Mouse (Mus musculus) hematopoietic stem cell, adult 5-6 weeks (primary cell): ENCODE data around the gene Stat3. TPM values are rescaled to one million over a fixed set of nuclear protein-coding genes. Genes with fewer than 3 reads are reported as not detected.

ENCODE experiments used
- ATAC-seq, 2 experiments: fragments of 125-278 bp in 1 of 2; replicated peaks in 1 of 2; 2 replicates each; pipeline ENCODE4 v1.8.0; 2016 to 2017; ENCODE audit warnings: inconsistent platforms in 2 of 2, mild to moderate bottlenecking in 2 of 2, moderate number of reproducible peaks in 2 of 2, low read depth in 1 of 2, moderate TSS enrichment in 1 of 2; ENCODE audit not compliant: low FRiP score in 2 of 2, poor library complexity in 2 of 2, severe bottlenecking in 2 of 2, insufficient read depth in 1 of 2, low TSS enrichment in 1 of 2
- total RNA-seq: library from RNA; stranded (forward); fragments of 172-1452, 232-1000 nt; gene quantifications from 2 replicates; pipeline ENCODE4 v1.2.3, GENCODE M21; 2017

Gene Stat3
- total RNA-seq: 108 and 135 TPM in 2 replicates

DNA sequence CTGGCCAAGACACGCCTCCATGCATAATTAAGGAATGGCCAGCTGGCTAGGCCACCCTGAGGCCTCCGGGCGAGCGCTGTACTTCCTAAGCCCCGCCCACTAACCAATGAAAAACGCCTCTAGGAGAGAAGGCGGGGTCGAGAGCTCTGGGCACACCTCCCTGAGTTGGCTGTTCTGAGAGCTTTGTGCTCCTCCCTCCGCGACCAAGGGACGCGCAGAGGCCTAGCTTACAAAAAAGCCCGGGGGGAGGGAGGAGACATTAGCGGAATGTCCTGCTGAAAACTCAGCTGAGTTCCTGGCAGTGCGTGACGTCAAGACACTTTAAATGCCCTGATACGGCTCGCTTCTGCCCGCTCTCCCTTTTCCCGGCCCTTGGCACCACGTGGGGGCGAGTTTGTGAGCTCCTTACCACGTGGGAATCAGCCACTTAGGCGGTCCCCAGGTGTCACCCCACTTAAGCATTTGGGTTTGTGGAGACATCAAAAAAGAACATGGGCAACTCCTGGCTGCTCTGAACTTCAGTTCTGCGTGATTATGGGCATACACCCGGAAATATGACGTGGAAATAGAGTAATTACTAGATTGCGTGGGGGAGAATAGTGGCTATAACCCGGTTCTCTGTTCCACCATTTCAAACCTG is at the start of gene Stat3:
TSS of gene Stat3 (minus strand) at position 29 of the 640 bp plus-strand sequence.
- peak; percentile 90 for ATAC-seq

DNA sequence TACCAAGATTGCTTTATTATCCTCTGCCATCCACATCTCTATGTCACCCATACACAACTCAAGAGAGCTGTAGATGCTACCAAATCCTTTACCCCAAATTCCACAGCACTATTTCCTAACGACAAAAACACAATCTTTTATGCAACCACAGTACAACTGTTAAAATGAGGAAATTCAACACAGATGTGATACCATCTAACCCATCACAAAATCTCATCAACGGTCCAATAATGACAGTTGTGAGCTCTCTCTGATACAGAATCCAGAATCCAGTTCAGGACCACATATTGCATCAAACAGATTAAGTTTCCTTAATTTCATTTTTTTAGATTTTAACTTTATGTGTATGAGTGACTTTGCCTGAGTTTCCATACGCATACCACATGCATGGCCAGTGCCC is 49.3 kb upstream of the Stat3 start:
- ATAC-seq: no peak

DNA sequence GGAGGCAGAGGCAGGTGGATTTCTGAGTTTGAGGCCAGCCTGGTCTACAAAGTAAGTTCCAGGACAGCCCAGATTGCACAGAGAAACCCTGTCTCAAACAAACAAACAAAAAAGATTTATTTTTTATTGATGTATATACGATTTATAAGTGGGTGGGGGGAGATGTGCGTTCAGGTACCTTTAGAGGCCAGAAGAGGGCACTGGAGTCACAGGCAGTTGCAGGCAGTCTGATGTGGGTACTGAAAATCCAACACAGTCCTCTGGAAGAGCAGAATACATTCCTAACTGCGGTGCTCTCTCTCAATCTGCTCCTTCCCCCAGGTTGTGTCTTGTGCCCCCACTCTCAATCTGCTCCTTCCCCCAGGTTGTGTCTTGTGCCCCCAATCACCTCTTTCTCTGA is 46.3 kb upstream of the Stat3 start:
- no peak for ATAC-seq

DNA sequence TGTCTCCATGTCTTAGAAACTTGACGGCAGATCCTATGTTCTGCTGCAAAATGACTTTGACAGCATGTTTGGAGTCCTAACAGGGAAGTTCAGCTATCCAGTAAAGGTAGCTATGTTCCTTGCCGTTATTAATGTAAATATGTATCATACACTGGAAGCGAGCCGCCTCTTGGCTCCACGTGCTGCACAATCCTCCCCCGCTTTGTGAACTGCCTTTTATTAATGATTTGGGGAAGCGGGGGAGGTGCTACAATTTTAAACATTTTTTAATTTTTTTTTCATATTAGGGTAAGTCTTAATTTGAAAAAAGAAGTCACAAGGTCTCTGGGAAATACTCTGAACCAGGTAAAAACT is 44.4 kb upstream of the Stat3 start:
- 0 out of 4 replicates have a peak, but pooled peaks of 1 of the 2 experiments have one; percentile 5 for ATAC-seq

DNA sequence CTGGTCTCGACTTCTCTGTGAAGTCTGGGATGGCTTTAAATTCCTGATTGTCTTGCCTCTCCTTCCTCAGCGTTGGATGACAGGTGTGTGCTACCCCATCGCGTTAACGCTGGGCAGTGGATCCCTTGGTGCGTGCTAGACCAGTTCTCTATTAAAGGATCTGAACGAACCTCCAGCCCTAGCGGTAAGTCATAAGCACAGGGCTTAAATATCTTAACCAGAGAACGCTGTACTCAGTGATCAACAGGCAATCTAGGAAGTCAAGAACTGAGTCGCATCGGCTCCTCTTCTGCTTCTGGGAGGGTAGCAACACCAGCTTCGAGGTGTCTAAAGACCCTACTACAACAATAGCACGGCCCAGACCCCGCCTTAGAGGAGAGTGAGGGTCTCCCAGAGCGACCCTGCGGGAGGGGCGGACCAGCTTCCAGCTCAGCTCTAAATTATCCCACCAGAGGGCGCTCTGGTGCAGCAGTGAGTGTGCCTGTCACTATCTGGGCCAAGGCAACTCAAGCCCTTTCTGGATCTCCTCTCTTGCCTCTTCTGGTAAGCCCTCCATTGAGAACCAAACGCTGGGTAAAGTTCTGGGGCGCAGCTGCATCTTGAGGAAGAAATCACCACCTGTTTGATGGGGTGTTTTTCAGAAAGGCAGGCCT is 43.9 kb upstream of the Stat3 start:
- ATAC-seq: peak; percentile 85 to 92

DNA sequence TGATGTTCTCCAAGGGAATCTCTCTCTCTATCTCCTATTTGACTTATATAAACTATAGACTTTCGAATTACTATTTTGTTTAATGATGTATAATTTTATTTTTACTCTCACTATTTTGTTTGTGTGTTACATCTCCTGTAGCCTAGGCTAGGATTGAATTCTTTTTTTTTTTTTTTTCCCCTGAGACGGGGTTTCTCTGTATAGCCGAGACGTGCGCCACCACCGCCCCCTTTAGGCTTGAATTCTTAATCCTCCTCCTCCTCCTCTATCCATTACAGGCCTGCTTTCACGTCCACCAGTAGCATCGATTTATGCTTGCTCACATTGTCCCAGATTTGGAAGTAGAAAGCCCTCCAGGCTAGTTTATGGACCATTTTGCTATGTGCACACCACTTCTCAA is 42.7 kb upstream of the Stat3 start:
- no peak for ATAC-seq

DNA sequence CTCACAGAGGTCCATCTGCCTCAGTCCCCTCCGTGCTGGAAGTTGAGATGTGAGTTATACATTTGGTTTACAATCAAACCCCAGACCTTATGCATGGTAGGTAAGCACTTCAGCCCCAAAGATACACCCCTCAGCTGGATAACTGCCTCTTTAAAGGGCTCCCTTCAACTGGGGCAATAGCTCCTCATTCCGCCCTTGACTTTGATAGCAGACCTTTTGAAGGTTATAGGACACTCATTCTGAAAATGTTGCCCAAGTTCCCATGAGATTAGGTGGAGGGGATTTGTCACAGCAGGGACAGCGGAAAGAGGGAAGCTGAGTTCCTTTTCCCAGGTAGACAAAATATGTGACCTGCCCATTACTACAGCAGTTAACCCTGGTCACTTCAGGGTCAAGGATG is 41.9 kb upstream of the Stat3 start:
- no peak for ATAC-seq

DNA sequence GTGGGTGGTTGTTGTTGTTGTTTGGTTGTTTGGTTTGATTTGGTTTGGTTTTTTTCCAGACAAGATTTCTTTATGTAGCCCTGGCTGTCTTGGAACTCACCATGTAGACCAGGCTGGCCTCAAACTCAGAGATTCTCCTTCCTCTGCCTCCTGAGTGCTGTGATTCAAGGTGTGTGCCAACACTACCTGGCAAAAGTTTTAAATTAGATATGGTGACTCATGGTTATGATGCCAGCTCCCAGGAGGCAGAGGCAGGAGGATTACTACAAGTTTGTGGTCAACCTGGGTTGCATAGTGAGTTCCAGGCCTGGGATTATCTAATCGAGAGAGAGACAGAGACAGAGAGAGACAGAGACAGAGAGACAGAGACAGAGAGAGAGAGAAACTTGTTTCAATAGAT is 41.1 kb upstream of the Stat3 start:
- ATAC-seq: no peak

- no peak for ATAC-seq
Measured at GRCm38 (mm10) chr11:100979887-100980286, 40.5 kb upstream of the Stat3 start.

DNA sequence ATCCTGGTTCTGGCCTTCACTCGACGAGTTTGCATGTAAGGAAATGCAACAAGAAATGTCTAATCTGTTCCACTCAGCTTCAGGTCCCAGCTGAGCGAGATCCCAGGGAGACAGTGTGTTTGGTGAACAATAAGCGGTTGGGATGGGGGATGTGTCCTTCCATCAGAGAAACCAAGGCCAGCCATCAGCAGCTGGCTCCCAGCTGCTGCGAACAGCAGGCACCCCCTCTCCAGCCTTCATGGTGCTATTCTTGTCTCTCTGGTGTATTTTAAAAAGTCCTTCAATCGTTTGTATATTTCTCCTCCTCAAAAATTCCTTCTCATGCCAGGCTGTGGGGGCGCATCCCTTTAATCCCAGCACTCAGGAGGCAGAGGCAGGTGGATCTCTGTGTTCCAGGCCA is 35.9 kb upstream of the Stat3 start:
- ATAC-seq: no peak

DNA sequence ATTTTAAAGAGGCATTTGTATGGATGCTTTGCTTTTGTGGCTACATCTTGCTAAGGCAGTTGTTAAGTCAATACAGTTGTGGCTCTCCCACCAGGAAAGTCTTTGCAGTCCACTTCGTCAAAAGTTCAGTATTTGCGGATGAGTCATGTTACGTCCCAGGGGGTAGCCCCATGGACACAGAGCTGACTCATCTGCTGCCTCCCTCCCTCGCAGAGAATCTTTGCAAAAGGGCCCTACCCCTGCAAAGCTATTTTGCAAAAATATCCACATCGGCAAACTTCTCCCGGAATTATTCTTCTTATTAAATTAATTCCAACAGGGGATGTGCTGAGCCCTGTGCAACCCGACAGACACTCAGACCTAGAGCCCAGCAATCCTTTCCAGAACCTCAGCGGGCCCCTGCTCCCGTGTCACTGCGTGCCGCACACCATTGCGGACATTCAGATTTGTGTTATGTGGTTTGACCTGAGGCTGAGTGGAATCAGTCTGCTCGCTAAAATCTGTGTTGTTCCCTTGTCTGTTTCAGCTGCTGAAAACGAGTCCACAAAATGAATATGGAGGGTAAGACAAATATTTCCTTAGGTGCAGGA is 35.1 kb upstream of the Stat3 start:
- ATAC-seq: no peak

DNA sequence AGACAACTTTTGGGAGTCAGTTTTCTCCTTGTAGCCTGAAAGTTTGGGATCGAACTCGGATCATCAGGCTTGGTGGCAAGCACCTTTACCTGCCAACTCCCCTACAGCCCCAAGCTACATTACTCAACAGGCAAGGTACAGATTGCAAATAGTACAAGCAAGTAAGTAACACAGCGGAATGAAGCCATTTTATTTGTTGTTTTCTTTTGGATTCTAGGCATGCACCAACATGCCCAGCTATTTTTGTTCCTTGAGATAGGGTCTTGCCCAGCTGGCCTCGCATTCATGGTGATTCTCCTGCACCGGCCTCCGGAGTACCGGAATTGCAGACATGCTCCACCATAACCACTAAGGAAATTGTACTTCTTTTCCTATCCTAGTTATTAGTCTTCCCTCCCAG is 33.9 kb upstream of the Stat3 start:
- no peak for ATAC-seq

DNA sequence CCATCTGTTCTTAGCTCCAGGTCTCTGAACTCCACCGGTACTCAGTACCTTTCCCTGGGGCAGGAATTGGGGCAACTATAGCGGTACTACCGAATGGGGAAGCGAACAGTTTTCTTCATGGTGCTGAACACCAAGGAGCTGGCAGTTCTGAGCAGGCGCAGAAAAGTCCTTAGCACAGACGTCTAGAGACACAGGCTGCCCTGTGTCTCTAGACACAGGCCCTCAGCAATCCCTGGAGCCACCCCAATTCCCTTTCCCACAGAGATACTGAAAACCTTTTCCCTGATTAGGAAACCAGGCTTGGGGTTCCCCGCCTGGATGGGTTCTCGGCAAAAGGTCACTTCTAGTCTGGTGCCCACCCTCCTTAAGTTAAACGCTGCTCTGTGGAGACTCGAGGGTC is 32.1 kb upstream of the Stat3 start:
- no peak for ATAC-seq

DNA sequence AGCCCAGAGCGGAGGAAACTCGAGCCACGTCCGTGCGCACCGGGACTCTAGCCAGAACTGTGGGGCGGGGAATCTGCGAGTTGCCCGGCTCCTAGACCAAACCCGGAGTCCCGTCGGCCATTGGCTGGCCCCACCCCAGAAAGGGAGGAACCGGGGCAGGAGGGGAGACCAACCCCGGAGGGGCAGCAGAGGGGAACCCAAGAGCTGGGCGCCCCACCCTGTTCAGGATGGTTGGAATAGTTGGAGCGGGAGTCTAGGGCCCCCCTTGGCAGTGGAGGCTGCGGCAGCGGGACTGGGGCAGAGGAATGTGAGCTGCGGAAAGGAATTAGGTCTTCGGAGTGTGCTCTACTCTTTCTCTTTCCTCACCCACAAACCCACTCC is 31.2 kb upstream of the Stat3 start, which contains the start of gene Cavin1:
TSS of gene Cavin1 (minus strand) at position 331 of the 381 bp plus-strand sequence.
- peak; percentile 70 to 74 for ATAC-seq

DNA sequence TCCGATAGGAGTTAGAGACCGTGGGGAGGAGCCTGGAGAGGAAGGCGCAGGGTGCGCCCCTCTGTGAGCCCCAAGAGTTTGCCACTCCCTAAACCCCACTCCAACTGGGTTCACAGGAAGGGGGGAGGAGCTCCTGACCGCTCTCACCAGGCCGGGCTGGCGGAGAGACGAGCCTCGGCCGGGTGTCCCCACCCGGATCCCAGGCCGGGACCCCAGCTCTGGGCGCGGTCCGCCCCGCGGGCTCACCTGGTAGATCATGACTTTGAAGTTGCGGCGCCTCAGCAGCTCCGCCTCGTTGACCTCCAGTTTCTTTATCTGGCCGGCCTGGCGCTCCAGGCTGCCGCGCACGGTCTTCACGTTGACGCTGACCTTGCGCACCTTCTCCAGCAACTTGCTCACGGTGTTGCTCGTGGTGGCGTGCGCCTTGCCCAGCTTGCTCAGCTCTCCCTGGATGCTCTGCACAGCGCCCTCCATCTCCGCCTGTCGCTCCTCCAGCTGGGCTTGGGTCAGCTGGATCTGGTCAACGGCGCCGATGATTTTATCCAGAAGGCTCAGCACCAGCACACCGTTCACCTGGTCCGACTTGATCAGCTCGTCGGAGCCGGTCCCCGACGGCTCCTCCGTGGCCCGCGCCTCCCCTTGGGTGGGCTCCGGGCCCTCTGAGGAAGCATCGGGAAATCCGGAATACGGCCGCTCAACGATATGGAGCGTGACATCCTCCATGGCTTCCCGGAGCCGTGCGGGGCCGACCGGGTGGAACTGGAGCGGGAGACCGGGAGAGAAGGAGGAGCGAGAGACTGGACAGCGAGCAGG is 30.6 kb upstream of the Stat3 start:
- ATAC-seq: peak; percentile 10 to 40; a peak in 3 of 4 replicates

- ATAC-seq: no peak
Measured at GRCm38 (mm10) chr11:100969189-100969743, 29.9 kb upstream of the Stat3 start.

DNA sequence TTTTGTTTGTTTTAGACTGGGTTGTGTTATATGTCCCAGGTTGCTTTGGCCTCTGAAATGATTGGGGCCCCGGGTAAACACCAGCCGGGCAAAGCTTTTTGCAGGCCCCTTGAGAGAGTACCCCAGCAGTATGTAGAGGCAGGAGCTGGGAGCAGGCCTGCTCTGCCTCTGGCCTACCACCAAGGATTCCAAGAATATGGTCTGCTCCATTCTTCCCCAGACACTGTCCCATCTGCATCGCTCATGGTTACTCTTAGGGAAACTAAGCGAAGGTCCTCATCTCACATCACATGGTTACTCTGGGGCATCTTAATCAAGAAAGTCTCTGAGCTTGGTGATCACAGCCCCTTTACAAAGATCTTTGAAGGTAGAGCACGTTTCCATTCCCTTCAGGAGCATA is 29.2 kb upstream of the Stat3 start:
- ATAC-seq: no peak
